Mouse (Mus musculus): ENCODE data around the gene Amz2. TPM values are rescaled to one million over a fixed set of nuclear protein-coding genes. Genes with fewer than 3 reads are reported as not detected.

Amz2 gene
- polyA plus RNA-seq, 2 experiments: 43.6 to 88.2 TPM

DNA sequence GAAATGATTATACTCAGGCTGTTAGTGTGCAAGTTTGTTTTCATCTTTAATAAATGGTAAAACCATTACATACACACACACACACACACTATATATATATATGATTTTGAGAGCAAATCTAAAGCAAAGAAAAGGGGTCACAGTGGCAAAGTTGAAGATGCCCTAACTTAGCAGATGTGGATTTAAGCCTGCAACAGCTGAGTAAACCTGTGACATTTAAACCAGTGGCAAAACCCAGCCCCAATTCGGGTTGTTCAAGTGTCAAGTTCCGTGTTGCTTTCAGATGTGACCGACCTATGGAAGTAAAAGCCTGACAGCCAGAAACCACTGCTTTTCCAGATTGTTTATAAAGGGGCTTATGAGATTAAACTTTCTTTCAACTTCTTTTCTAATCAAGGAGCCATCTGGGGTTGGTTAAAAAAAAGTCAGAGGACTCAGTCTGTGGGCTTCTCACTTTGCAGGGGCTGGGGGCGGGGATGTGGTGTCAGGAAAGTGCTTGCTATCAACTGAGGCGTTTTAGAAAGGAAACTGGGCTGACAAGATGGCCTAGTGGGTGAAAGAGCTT is 16.5 kb downstream of the Amz2 start:
- H3K27ac ChIP-seq (replicated peaks; ENCODE audit: low read depth, low read length): no peak overlapping the region
- DNase-seq (ENCODE audit: low spot score) (no peak), ATAC-seq (ENCODE audit: low FRiP score, low read depth) (peak; percentile 23; the same call in 1 of the 2 replicates)
- peaks cover 11% of the 10 kb centered on the region for H3K36me3 ChIP-seq (ENCODE audit: control insufficient read depth, insufficient read depth, low read length)
- 23% methylated on average over 5 of the region's 5 CpGs for WGBS
- peaks cover 4% of the 10 kb centered on the region; the same call in 1 of the 2 replicates for H3K4me1 ChIP-seq (ENCODE audit: control insufficient read depth, insufficient read depth, low read length)
- no peak overlapping the region for H3K4me2 ChIP-seq (replicated peaks; ENCODE audit: low read depth, low read length, severe bottlenecking)
- no peak overlapping the region for H3K4me3 ChIP-seq (replicated peaks; ENCODE audit: low read length)
- no peak for TF ChIP-seq POLR2A (IDR thresholded peaks at IDR 0.05; ENCODE audit: borderline replicate concordance, extremely low read depth, insufficient read depth, insufficient read length)
- no peak overlapping the region for H3K9ac ChIP-seq (ENCODE audit: low read depth, low read length, severe bottlenecking)
- H3K27me3 ChIP-seq (ENCODE audit: control insufficient read depth, insufficient read depth, low read length): no peaks in the 10 kb centered on the region
- no peaks in the 10 kb centered on the region for H3K9me3 ChIP-seq (ENCODE audit: control insufficient read depth, low read length)

DNA sequence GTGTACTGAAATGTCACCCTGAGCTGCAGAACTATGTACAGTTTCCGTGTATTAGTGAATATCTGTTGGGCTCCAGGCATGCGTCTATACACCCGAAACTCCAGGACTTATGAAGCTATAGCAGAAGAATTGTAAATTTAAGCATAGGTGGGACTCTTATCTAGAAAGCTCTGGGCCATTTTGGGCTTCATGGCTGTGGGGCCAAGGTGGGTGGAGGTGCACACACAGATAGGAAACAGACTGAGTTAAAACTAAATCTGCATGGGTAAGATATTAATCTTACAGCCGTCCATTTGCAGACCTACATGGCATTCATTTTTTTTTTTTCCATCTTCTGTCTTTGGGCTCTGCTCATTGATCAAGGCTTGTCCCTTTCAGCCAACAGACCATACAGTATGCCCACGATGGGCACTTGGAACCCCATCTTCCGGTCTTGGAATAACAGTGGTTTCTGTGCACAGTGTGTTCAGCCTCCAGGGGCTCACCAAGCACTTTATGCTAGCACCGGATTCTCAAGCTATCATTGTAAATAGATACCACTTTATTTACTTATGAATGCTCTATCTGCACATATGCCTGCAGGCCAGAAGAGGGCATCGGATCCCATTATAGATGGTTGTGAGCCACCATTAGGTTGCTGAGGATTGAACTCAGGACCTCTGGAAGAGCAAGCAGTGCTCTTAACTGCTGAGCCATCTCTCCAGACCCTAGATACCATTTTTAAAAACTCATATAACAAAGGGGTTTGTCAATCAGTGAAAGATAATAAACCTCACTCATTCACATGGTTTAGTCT is 17.9 kb downstream of the Amz2 start:
- TF ChIP-seq POLR2A (IDR thresholded peaks at IDR 0.05; ENCODE audit: borderline replicate concordance, extremely low read depth, insufficient read depth, insufficient read length): no peak
- Histone ChIP-seq H3K9me3 (ENCODE audit: control insufficient read depth, low read length) (no peaks in the 10 kb centered on the region), H3K36me3 (ENCODE audit: control insufficient read depth, insufficient read depth, low read length) (no peaks in the 10 kb centered on the region), H3K27me3 (ENCODE audit: control insufficient read depth, insufficient read depth, low read length) (no peaks in the 10 kb centered on the region), H3K4me3 (replicated peaks; ENCODE audit: low read length) (no peak overlapping the region), H3K27ac (replicated peaks; ENCODE audit: low read depth, low read length) (no peak overlapping the region), H3K4me1 (ENCODE audit: control insufficient read depth, insufficient read depth, low read length) (peaks cover 4% of the 10 kb centered on the region; the same call in 1 of the 2 replicates), H3K9ac (ENCODE audit: low read depth, low read length, severe bottlenecking) (no peak overlapping the region), H3K4me2 (replicated peaks; ENCODE audit: low read depth, low read length, severe bottlenecking) (no peak overlapping the region)
- ATAC-seq (ENCODE audit: low FRiP score, low read depth): no peak
- WGBS: 89% methylated on average over 8 of the region's 8 CpGs
- DNase-seq (ENCODE audit: low spot score): no peak

DNA sequence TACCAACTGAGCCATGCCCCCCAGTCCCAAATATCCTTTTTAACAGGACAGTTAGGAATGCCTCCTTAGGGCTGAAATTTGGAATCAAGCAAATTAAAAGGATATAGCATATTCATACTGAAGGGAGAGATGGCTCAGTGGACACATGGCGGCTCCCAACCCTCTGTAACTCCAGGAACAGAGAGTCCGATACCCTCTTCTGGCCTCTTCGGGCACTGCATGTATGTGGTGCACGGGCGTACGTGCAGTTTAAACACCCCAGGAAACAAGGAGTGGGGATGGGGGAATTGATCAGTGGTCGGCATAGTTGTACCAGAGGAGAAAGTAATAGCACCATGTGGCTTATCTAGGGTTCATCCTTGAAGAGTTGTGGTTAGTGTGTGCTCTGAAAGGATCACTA is 18.9 kb downstream of the Amz2 start:
- no peak overlapping the region for H3K4me2 ChIP-seq (replicated peaks; ENCODE audit: low read depth, low read length, severe bottlenecking)

DNA sequence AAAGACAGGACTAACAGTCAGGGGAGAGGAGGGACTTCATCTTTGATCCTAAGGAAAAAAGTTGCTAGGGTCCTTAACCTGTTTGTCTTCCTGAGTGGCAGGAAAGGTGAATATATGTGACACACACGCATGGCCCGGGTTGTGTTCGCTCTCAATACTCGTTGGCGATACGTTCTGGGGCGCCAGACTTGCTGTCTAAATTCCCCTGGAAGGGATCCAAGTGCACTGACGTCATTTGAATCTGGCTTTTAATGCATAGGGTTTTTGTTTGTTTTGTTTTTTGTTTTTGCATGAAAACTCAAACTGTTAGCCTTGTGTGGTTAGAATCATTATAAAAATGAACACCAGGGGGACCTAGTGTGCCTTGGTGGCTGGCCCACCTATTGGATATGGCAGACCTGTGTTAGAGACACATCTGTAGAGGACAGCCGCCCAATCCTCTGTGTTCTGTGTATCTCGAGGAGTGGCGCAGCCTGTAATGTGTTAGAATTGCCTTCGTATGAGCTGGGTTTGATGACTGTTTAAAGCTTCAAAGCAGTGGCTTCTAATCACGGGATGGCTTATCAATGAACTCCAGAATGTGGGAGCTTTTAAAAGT is 19.8 kb downstream of the Amz2 start:
- H3K27me3 ChIP-seq (ENCODE audit: control insufficient read depth, insufficient read depth, low read length): no peaks in the 10 kb centered on the region
- no peaks in the 10 kb centered on the region for H3K9me3 ChIP-seq (ENCODE audit: control insufficient read depth, low read length)
- no peak overlapping the region for H3K9ac ChIP-seq (ENCODE audit: low read depth, low read length, severe bottlenecking)
- 43% methylated on average over 13 of the region's 13 CpGs for WGBS
- H3K27ac ChIP-seq (replicated peaks; ENCODE audit: low read depth, low read length): no peak overlapping the region
- H3K4me2 ChIP-seq (replicated peaks; ENCODE audit: low read depth, low read length, severe bottlenecking): no peak overlapping the region
- H3K4me3 ChIP-seq (replicated peaks; ENCODE audit: low read length): no peak overlapping the region
- ATAC-seq (ENCODE audit: low FRiP score, low read depth): peak; percentile 58; the same call in 1 of the 2 replicates
- peak; percentile 72 for DNase-seq (ENCODE audit: low spot score)
- no peaks in the 10 kb centered on the region for H3K36me3 ChIP-seq (ENCODE audit: control insufficient read depth, insufficient read depth, low read length)
- no peak for TF ChIP-seq POLR2A (IDR thresholded peaks at IDR 0.05; ENCODE audit: borderline replicate concordance, extremely low read depth, insufficient read depth, insufficient read length)
- H3K4me1 ChIP-seq (ENCODE audit: control insufficient read depth, insufficient read depth, low read length): no peaks in the 10 kb centered on the region

More for the DNA sequence above, 18.9 kb downstream of the Amz2 start:
- no peak for TF ChIP-seq POLR2A (IDR thresholded peaks at IDR 0.05; ENCODE audit: borderline replicate concordance, extremely low read depth, insufficient read depth, insufficient read length)
- H3K27me3 ChIP-seq (ENCODE audit: control insufficient read depth, insufficient read depth, low read length): no peaks in the 10 kb centered on the region
- H3K4me1 ChIP-seq (ENCODE audit: control insufficient read depth, insufficient read depth, low read length): peaks cover 1% of the 10 kb centered on the region; the same call in 1 of the 2 replicates
- no peaks in the 10 kb centered on the region for H3K9me3 ChIP-seq (ENCODE audit: control insufficient read depth, low read length)
- no peak; the same call in 1 of the 2 replicates for ATAC-seq (ENCODE audit: low FRiP score, low read depth)
- no peak overlapping the region for H3K4me3 ChIP-seq (replicated peaks; ENCODE audit: low read length)
- no peak overlapping the region for H3K27ac ChIP-seq (replicated peaks; ENCODE audit: low read depth, low read length)
- H3K9ac ChIP-seq (ENCODE audit: low read depth, low read length, severe bottlenecking): no peak overlapping the region
- DNase-seq (ENCODE audit: low spot score): no peak
- H3K36me3 ChIP-seq (ENCODE audit: control insufficient read depth, insufficient read depth, low read length): no peaks in the 10 kb centered on the region
- 55% methylated on average over 7 of the region's 7 CpGs for WGBS

DNA sequence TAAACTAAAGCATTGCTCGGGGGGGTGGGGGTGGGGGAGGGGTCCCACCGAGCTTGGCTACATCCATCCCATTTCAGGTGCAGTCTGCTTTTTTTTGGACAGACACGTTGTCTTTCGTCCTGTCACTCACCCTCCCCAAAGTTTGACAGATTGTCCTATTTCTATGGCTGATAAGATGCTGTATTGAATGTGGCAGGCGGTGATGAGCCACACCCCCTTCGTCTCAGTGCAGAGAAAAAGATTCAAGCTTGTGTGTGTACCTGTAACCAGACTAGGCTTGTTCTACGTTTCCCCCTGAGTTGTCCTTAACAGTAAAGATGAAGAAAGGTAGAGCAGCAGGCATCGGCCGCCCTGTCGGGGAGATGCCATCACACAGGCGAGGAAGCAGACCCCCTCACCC is 25.4 kb downstream of the Amz2 start:
- no peak overlapping the region for H3K4me3 ChIP-seq (replicated peaks; ENCODE audit: low read length)
- H3K36me3 ChIP-seq (ENCODE audit: control insufficient read depth, insufficient read depth, low read length): peaks cover 7% of the 10 kb centered on the region
- 85% methylated on average over 11 of the region's 11 CpGs for WGBS
- no peak overlapping the region for H3K27ac ChIP-seq (replicated peaks; ENCODE audit: low read depth, low read length)
- no peak overlapping the region for H3K4me2 ChIP-seq (replicated peaks; ENCODE audit: low read depth, low read length, severe bottlenecking)
- DNase-seq (ENCODE audit: low spot score): no peak
- H3K9me3 ChIP-seq (ENCODE audit: control insufficient read depth, low read length): no peaks in the 10 kb centered on the region
- H3K9ac ChIP-seq (ENCODE audit: low read depth, low read length, severe bottlenecking): no peak overlapping the region
- no peaks in the 10 kb centered on the region for H3K4me1 ChIP-seq (ENCODE audit: control insufficient read depth, insufficient read depth, low read length)
- no peaks in the 10 kb centered on the region for H3K27me3 ChIP-seq (ENCODE audit: control insufficient read depth, insufficient read depth, low read length)
- no peak for ATAC-seq (ENCODE audit: low FRiP score, low read depth)
- TF ChIP-seq POLR2A (IDR thresholded peaks at IDR 0.05; ENCODE audit: borderline replicate concordance, extremely low read depth, insufficient read depth, insufficient read length): no peak

All from limb, embryonic 14.5 days (tissue).